Mouse (Mus musculus) limb, embryonic 10.5 days (tissue): ENCODE measurements around the gene H2-Ke6. TPM values are rescaled to one million over a fixed set of nuclear protein-coding genes. Genes with fewer than 3 reads are reported as not detected.

Experiments used
- DNase-seq: peaks from one replicate; pipeline ENCODE4 v3.0.0-alpha.2; 2017; ENCODE audit warnings: low spot score
- H3K27ac ChIP-seq: fragments of 300-500 bp; sonication (generic); 2 replicates; pipeline ENCODE4 v1.5.1; 2016; ENCODE audit warnings: mild to moderate bottlenecking
- H3K27me3 ChIP-seq: fragments of 300-500 bp; sonication (generic); 2 replicates; pipeline ENCODE4 v1.6.1; 2016; ENCODE audit warnings: low read depth, mild to moderate bottlenecking; ENCODE audit not compliant: poor library complexity, severe bottlenecking
- H3K36me3 ChIP-seq: fragments of 300-500 bp; sonication (generic); 2 replicates; pipeline ENCODE4 v1.6.1; 2016; ENCODE audit warnings: mild to moderate bottlenecking, moderate library complexity
- H3K4me1 ChIP-seq: fragments of 300-500 bp; sonication (generic); 2 replicates; pipeline ENCODE4 v1.6.1; 2016
- H3K4me3 ChIP-seq: fragments of 300-500 bp; sonication (generic); 2 replicates; pipeline ENCODE4 v1.5.1; 2016; ENCODE audit warnings: mild to moderate bottlenecking, moderate library complexity
- H3K9me3 ChIP-seq: fragments of 300-500 bp; sonication (generic); replicated peaks from 2 replicates; pipeline ENCODE4 v1.6.1; 2016; ENCODE audit warnings: mild to moderate bottlenecking
- WGBS: fragments of 180-500 bp; shearing (Covaris S2); methylation state at CpG from one replicate; pipeline ENCODE4 v1.1.7; 2016; 5-methylcytosine and 5-hydroxymethylcytosine counted together
- polyA plus RNA-seq: library from polyadenylated mRNA; unstranded; fragments of >200 nt; fragmentation: Nextera tagmentation; extraction: Ambion mirVana; gene quantifications from 2 replicates; pipeline ENCODE4 v1.2.1, GENCODE M21; 2016

The H2-Ke6 gene
- polyA plus RNA-seq, 1 experiment from 2014 or later = 33.7 TPM

GRCm38 (mm10) chr17:34026221-34026620, 1.6 kb downstream of the H2-Ke6 start:
- Histone ChIP-seq H3K27ac (peak overlapping the region; percentile 98), H3K27me3 (no peaks in the 10 kb centered on the region), H3K4me1 (peaks cover 78% of the 10 kb centered on the region), H3K9me3 (no peaks in the 10 kb centered on the region), H3K4me3 (peak overlapping the region; percentile 77), H3K36me3 (peaks cover 55% of the 10 kb centered on the region)
- 35% methylated on average over 2 of the region's 2 CpGs for WGBS
- no peak for DNase-seq

GRCm38 (mm10) chr17:34025756-34026151, 2.1 kb downstream of the H2-Ke6 start:
- peaks cover 77% of the 10 kb centered on the region for H3K4me1 ChIP-seq
- H3K27ac ChIP-seq = peak overlapping the region; percentile 98
- H3K9me3 ChIP-seq = no peaks in the 10 kb centered on the region
- WGBS = 9% methylated on average over 7 of the region's 7 CpGs
- no peak for DNase-seq
- H3K4me3 ChIP-seq = peak overlapping the region; percentile 77
- peaks cover 59% of the 10 kb centered on the region for H3K36me3 ChIP-seq
- no peaks in the 10 kb centered on the region for H3K27me3 ChIP-seq

GRCm38 (mm10) chr17:34024861-34025755, 2.8 kb downstream of the H2-Ke6 start:
- Histone ChIP-seq H3K9me3 (0 out of 2 replicates have a peak, but pooled peaks cover 2% of the 10 kb centered on the region), H3K36me3 (peaks cover 58% of the 10 kb centered on the region), H3K4me1 (peaks cover 70% of the 10 kb centered on the region), H3K27ac (peak overlapping the region; percentile 98), H3K4me3 (peak overlapping the region; percentile 77), H3K27me3 (no peaks in the 10 kb centered on the region)
- DNase-seq = peak; percentile 76
- WGBS = 1% methylated on average over 57 of the region's 57 CpGs

GRCm38 (mm10) chr17:34024317-34024821, 3.5 kb downstream of the H2-Ke6 start, which contains the start of gene Ring1:
TSS of gene Ring1 (minus strand) at chr17:34024680.
- H3K9me3 ChIP-seq = 0 out of 2 replicates have a peak, but pooled peaks cover 9% of the 10 kb centered on the region
- H3K27ac ChIP-seq = peak within 1 kb of the TSS; percentile 98
- peak; percentile 94 for DNase-seq
- WGBS = under 1% methylated on average over 58 of the region's 58 CpGs
- peak within 1 kb of the TSS; percentile 77 for H3K4me3 ChIP-seq
- H3K4me1 ChIP-seq = peaks cover 63% of the 10 kb centered on the region
- no peaks in the 10 kb centered on the region for H3K27me3 ChIP-seq
- peaks cover 55% of the 10 kb centered on the region for H3K36me3 ChIP-seq

GRCm38 (mm10) chr17:34023678-34024077, 4.2 kb downstream of the H2-Ke6 start:
- Histone ChIP-seq H3K9me3 (0 out of 2 replicates have a peak, but pooled peaks cover 10% of the 10 kb centered on the region), H3K27me3 (no peaks in the 10 kb centered on the region), H3K27ac (peak overlapping the region; percentile 98; the same call in 1 of the 2 replicates), H3K4me3 (peak overlapping the region; percentile 77), H3K4me1 (peaks cover 56% of the 10 kb centered on the region), H3K36me3 (peaks cover 48% of the 10 kb centered on the region)
- no peak for DNase-seq
- 70% methylated on average over 9 of the region's 9 CpGs for WGBS

- H3K4me1 ChIP-seq = peaks cover 49% of the 10 kb centered on the region
- DNase-seq = no peak
Measured at GRCm38 (mm10) chr17:34022987-34023386, 4.9 kb downstream of the H2-Ke6 start.

GRCm38 (mm10) chr17:34022414-34022783, 5.5 kb downstream of the H2-Ke6 start:
- Histone ChIP-seq H3K27me3 (no peaks in the 10 kb centered on the region), H3K36me3 (peaks cover 36% of the 10 kb centered on the region), H3K9me3 (0 out of 2 replicates have a peak, but pooled peaks cover 10% of the 10 kb centered on the region), H3K4me3 (0 out of 2 replicates have a peak overlapping the region, but pooled peaks have one; percentile 6), H3K27ac (no peak overlapping the region), H3K4me1 (peaks cover 43% of the 10 kb centered on the region)
- no peak for DNase-seq
- WGBS = 91% methylated on average over 14 of the region's 14 CpGs

More at GRCm38 (mm10) chr17:34022987-34023386, 4.9 kb downstream of the H2-Ke6 start:
- Histone ChIP-seq H3K4me3 (0 out of 2 replicates have a peak overlapping the region, but pooled peaks have one; percentile 2), H3K9me3 (0 out of 2 replicates have a peak, but pooled peaks cover 10% of the 10 kb centered on the region), H3K27ac (no peak overlapping the region), H3K27me3 (no peaks in the 10 kb centered on the region), H3K36me3 (peaks cover 41% of the 10 kb centered on the region)
- WGBS = 96% methylated on average over 20 of the region's 20 CpGs

GRCm38 (mm10) chr17:34021539-34022413, 6.1 kb downstream of the H2-Ke6 start:
- Histone ChIP-seq H3K4me3 (0 out of 2 replicates have a peak overlapping the region, but pooled peaks have one; percentile 6), H3K27ac (no peak overlapping the region), H3K4me1 (peaks cover 37% of the 10 kb centered on the region), H3K9me3 (0 out of 2 replicates have a peak, but pooled peaks cover 10% of the 10 kb centered on the region), H3K36me3 (peaks cover 36% of the 10 kb centered on the region), H3K27me3 (no peaks in the 10 kb centered on the region)
- WGBS = 95% methylated on average over 23 of the region's 23 CpGs
- no peak for DNase-seq

GRCm38 (mm10) chr17:34013436-34013835, 14.4 kb downstream of the H2-Ke6 start:
- Histone ChIP-seq H3K27ac (no peak overlapping the region), H3K36me3 (no peaks in the 10 kb centered on the region), H3K9me3 (no peaks in the 10 kb centered on the region), H3K4me3 (no peak overlapping the region), H3K27me3 (no peaks in the 10 kb centered on the region), H3K4me1 (no peaks in the 10 kb centered on the region)
- 92% methylated on average over 8 of the region's 8 CpGs for WGBS
- no peak for DNase-seq

- Histone ChIP-seq H3K27ac (no peak overlapping the region), H3K27me3 (no peaks in the 10 kb centered on the region), H3K4me3 (no peak overlapping the region), H3K9me3 (no peaks in the 10 kb centered on the region), H3K4me1 (no peaks in the 10 kb centered on the region), H3K36me3 (no peaks in the 10 kb centered on the region)
- DNase-seq = no peak
- 77% methylated on average over 5 of the region's 5 CpGs for WGBS
Measured at GRCm38 (mm10) chr17:34010156-34010555, 17.7 kb downstream of the H2-Ke6 start.

- no peaks in the 10 kb centered on the region for H3K4me1 ChIP-seq
- H3K36me3 ChIP-seq = no peaks in the 10 kb centered on the region
- H3K27me3 ChIP-seq = peaks cover 15% of the 10 kb centered on the region
- no peak overlapping the region for H3K4me3 ChIP-seq
- WGBS = 47% methylated on average over 2 of the region's 2 CpGs
- no peaks in the 10 kb centered on the region for H3K9me3 ChIP-seq
- H3K27ac ChIP-seq = no peak overlapping the region
- no peak for DNase-seq
Measured at GRCm38 (mm10) chr17:34006570-34006969, 21.3 kb downstream of the H2-Ke6 start.

GRCm38 (mm10) chr17:34003426-34003825, 24.4 kb downstream of the H2-Ke6 start:
- Histone ChIP-seq H3K9me3 (no peaks in the 10 kb centered on the region), H3K27me3 (peaks cover 46% of the 10 kb centered on the region), H3K4me1 (peaks cover 14% of the 10 kb centered on the region), H3K4me3 (no peak overlapping the region), H3K27ac (no peak overlapping the region), H3K36me3 (no peaks in the 10 kb centered on the region)
- DNase-seq = peak; percentile 71
- WGBS = 6% methylated on average over 5 of the region's 5 CpGs
